Mouse (Mus musculus) cortical plate, adult 2 months (tissue): ENCODE results near the gene Mgat5. TPM values are rescaled to one million over a fixed set of nuclear protein-coding genes. Genes with fewer than 3 reads are reported as not detected.

Experiments used
- H3K27ac ChIP-seq: fragments of 200-500 bp; 2 replicates; pipeline ENCODE4 v1.5.1; 2012; ENCODE audit warnings: low read length, control low read depth, inconsistent platforms; ENCODE audit not compliant: insufficient read depth
- H3K4me1 ChIP-seq: fragments of 200-500 bp; 2 replicates; pipeline ENCODE4 v1.6.1; 2011; ENCODE audit warnings: low read length; ENCODE audit not compliant: control insufficient read depth, insufficient read depth
- H3K4me3 ChIP-seq: fragments of 200-500 bp; 2 replicates; pipeline ENCODE4 v1.5.1; 2011; ENCODE audit warnings: mild to moderate bottlenecking, low read length, control low read depth; ENCODE audit not compliant: insufficient read depth
- CTCF ChIP-seq: fragments of 200-500 bp; IDR thresholded peaks from 2 replicates; pipeline ENCODE4 v1.5.1; 2011; ENCODE audit warnings: mild to moderate bottlenecking, control low read depth, low read length; ENCODE audit not compliant: insufficient read depth; ENCODE audit errors: extremely low read depth
- POLR2A ChIP-seq: fragments of 200-500 bp; IDR thresholded peaks from 2 replicates; pipeline ENCODE4 v1.6.1; 2011; ENCODE audit warnings: mild to moderate bottlenecking, low read length, control low read depth; ENCODE audit not compliant: insufficient read depth; ENCODE audit errors: extremely low read depth
- polyA plus RNA-seq: library from polyadenylated mRNA; depleted of rRNA; stranded (reverse); fragments of >200 nt; gene quantifications from 2 replicates; pipeline ENCODE4 v1.2.3, GENCODE M21; 2012

Gene Mgat5
- polyA plus RNA-seq, 1 experiment, result 32.9 TPM

DNA sequence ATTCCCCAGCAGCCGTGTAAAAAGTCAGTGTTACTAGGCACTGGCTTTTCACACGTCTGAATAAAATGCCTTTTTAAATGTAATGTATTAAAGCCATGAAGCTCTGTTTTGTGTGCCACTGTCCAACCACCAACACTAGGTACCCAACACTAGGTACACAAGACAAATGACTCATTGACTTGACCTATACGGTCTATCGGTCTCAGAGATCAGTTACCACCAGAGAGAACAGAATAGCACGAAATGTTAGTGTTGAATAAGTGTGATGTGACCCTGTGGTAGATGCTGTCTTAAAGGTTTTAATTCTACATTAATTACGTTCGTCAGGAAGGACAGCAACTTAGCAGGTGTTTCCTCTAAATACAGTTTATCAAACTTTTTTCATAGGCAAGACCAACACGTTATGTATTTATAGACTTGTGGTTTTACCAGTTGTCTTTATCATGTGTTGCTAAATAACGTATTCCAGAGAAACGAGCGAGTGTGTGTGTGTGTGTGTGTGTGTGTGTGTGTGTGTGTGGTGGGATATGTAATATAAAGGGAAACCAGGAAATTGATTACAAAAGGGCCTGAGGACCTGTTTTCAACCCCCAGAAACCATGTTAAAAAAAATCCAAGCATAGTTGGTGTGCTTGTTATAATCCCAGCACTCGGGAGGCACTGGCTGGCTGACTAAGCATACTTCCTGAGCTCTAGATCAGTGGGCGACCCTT is 104.3 kb downstream of the Mgat5 start:
- TF ChIP-seq CTCF, result no peak
- no peak for TF ChIP-seq POLR2A
- H3K4me1 ChIP-seq, result peaks cover 4% of the 10 kb centered on the region

DNA sequence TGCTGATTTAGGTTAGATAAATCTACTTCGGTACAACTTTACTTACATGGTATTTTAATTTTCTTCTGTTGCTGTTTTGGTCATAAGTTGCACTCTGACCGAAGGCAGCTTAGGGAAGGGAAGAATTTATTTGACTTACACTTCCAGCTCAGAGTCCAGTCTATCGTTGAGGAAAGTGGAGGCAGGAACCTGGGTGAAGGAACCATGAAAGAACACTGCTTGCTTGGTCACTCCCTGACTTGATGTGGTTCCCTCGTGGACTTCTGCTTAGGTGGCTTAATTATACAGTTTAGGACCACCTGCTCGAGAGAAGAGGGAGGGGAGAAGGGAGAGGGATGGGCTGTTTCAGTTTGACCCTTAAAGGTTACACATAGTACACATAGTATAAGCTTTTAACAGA is 105.2 kb downstream of the Mgat5 start:
- no peak for TF ChIP-seq POLR2A
- TF ChIP-seq CTCF, result no peak
- Histone ChIP-seq H3K4me1 (peaks cover 8% of the 10 kb centered on the region), H3K27ac (no peak overlapping the region), H3K4me3 (no peak overlapping the region)

More for the DNA sequence above, 104.3 kb downstream of the Mgat5 start:
- no peak overlapping the region for H3K27ac ChIP-seq
- no peak overlapping the region for H3K4me3 ChIP-seq

DNA sequence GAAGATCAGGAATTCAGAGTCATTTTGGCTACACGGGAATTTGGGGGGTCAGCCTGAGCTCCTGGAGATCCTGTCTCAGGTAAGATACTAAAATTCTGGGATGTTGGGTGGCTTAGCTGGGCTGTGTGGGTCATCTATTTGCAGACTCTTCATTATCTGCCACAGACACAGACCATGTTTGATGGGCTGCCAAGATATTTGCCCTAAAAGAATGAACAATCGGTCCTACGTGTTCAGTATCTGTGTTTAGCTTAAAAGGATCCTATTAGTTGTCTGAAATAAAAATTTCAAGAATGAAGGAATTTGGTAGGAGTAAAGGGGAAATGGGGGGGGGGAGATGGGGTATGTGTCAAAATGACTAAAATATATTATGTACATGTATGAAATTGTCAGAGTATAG is 105.9 kb downstream of the Mgat5 start:
- H3K27ac ChIP-seq, result no peak overlapping the region
- peaks cover 9% of the 10 kb centered on the region for H3K4me1 ChIP-seq
- no peak overlapping the region for H3K4me3 ChIP-seq
- TF ChIP-seq CTCF, result no peak
- no peak for TF ChIP-seq POLR2A

DNA sequence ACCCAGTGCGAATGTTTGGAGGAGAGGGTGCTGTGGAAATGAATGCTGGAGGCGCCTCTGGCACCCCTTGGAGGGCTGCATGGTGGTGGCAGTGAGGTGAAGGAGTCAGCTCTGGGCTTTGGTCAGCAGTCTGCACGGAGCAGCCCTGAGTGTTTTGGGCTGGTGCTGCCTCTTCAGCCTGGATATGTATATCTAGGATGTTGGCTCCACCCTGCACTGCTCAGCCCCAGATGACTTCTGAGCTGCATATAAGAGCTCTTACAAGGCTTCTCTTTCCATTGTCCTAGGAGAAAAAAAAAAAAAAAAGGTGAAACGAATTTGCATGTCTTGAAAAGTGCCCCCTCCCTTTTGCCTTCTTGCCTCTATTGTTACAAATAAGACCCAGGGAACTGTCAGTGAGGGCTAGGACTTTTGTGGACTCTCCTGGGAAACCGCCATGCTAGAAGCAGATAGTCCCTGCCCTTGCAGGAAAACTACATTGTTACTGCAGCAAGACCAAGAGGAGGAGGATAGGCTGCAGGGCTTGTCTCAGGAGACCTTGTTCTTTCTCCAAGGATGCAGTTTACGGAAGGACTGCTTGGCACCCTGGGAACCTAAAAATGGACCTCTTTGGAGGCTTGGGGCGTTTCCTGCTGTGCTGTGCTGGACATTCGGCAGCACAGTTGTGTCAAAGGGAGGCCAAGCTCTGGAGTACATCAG is 109.0 kb downstream of the Mgat5 start:
- Histone ChIP-seq H3K4me3 (no peak overlapping the region), H3K27ac (no peak overlapping the region), H3K4me1 (peaks cover 8% of the 10 kb centered on the region)
- TF ChIP-seq POLR2A, result no peak
- no peak for TF ChIP-seq CTCF

DNA sequence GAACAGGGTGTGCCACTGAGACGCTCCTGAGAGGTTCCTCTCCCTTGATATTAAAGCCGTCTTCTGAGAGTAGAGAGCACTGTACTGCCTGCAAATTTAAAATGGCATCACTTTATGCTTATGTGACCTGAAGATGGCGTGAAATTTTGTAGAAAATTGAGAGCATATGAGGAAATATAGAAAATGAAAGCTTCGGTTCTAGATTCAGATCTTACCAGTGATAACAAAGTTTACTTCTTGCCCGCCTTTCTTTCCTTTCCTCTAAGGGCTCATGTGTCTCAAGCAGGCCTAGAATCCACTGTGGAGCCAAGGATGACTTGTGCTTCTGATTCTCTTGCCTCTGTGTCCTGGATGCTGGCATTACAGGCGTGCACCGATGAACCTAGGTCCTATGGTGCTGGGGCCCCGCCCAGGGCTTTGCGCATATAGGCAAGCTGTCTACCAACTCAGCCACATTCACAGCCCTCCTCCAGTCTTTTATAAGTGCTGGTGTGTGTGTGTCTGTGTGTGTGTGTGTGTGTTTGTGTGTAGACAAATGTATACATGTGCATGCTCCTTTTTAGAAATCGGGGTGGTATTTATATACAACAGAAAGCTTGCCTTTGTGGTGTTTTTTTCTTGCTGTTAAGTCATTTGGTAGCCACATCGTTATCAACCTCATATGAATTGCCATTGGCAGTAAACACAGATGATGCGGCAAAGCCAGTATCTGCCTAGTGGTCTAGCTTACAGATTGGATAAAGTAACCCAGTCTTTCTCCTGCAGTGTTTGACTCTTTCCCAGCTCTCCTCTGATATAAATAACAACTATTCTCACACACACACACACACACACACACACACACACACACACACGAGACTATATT is 111.2 kb downstream of the Mgat5 start:
- H3K4me1 ChIP-seq, result peaks cover 8% of the 10 kb centered on the region
- no peak overlapping the region for H3K27ac ChIP-seq
- TF ChIP-seq POLR2A (no peak), CTCF (no peak)
- H3K4me3 ChIP-seq, result no peak overlapping the region

DNA sequence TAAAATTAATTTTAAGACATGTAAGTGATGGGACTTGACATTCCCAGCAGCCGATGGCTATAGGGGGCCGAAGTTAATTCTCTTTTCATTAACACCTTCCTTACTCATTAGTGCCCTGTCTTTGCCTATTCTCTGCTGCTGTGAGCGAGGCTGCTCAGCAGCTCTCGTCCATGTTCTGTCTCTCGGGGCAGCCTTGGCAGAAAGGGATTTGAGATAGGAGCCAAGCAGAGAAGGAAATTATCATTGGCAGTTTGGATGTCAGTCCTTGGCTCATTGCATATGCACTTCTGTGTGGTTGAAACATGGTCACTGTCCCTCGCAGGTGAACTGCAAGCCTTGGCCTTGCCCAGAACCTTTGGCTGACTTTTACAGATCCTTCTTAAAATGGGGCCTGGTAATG is 111.8 kb downstream of the Mgat5 start:
- peaks cover 8% of the 10 kb centered on the region for H3K4me1 ChIP-seq
- H3K27ac ChIP-seq, result no peak overlapping the region
- H3K4me3 ChIP-seq, result no peak overlapping the region
- TF ChIP-seq POLR2A, result no peak
- no peak for TF ChIP-seq CTCF

DNA sequence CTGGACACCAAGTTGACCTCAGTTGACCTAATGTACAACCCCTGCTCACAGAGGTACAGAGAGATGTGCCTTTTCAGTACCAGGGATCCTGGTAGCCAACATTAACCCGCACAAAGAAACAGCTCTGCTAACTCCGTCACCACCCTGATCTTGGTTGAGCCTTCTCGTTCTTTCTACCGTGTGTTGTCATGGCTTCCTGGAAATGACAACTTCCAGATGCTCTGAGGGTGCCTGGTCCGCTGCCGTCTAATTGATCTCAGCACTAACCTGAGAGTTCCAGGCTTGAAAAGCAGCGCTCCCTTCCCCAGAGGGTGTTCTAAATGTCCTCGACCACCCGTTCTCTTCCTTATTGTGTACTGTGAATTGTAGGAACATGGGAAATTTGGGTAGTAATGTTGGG is 112.7 kb downstream of the Mgat5 start:
- Histone ChIP-seq H3K27ac (no peak overlapping the region), H3K4me3 (no peak overlapping the region), H3K4me1 (peaks cover 8% of the 10 kb centered on the region)
- no peak for TF ChIP-seq POLR2A
- TF ChIP-seq CTCF, result no peak

DNA sequence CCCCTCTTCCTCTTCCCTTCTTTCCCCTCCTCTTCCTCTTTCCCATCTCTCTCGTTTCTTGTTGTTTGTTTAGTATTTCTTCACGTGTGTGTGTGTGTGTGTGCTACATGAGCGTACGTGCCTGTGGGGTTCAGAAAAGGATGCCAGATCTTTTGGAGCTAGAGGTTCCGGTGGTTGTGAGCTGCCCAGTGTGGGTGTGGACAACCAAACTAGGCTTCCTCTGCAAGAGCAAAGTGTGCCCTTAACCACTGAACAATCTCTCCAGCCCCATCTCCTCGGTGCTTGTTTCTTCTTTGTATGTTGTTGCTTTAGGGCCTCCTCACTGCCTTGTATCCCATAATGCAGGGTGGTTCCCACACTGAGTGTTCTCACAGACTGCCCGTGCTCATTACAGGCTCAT is 113.7 kb downstream of the Mgat5 start:
- no peak overlapping the region for H3K4me3 ChIP-seq
- H3K4me1 ChIP-seq, result peaks cover 8% of the 10 kb centered on the region
- TF ChIP-seq CTCF (no peak), POLR2A (no peak)
- no peak overlapping the region for H3K27ac ChIP-seq

DNA sequence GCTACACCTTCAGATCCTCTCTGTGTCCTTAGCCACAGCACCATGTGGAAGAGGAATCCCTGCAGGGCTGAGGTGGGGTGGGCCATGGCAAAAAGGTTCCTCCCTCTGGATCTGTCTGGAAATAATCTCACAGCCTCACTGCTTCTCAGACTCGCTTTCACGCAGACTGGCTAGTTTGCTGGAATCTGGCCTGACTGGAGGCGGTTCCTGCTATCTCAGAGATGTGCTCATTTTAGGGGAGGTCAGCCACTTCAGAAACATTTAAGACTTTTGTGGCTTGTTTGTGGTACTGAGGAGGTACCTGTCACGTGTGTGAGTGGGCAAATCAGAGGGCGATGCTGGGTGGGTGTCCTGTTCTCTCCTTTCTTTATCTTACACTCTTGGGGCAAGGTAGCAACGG is 115.0 kb downstream of the Mgat5 start:
- Histone ChIP-seq H3K27ac (no peak overlapping the region), H3K4me3 (no peak overlapping the region), H3K4me1 (peaks cover 6% of the 10 kb centered on the region)
- no peak for TF ChIP-seq POLR2A
- TF ChIP-seq CTCF, result no peak

DNA sequence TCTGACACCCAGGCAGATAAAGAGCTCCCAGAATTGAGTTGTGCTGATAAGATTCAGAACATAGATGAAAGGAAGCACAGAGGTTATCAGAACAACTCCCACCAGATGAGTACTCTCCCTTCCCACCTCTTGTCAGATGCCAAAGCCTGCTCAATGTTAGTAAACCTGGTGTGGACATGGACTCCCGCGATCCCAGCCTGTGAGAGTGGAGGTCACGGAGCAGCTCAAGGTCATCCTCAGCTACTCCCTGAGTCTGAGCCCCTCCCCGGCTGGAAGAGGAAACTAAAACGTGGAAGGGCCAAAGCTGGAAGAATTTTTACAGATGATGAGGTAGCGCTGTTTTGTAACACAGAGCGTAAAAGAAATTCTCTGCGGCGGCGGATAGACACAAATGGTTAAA is 116.1 kb downstream of the Mgat5 start:
- H3K27ac ChIP-seq, result no peak overlapping the region
- TF ChIP-seq POLR2A (no peak), CTCF (no peak)
- peaks cover 4% of the 10 kb centered on the region; the same call in 1 of the 2 replicates for H3K4me1 ChIP-seq
- no peak overlapping the region for H3K4me3 ChIP-seq
